Mouse (Mus musculus) E14TG2a.4 (cell line): ENCODE results near the gene Gm26992.

Experiments
- H3K27me3 ChIP-seq: 2 replicates; pipeline ENCODE4 v1.6.1; 2014; ENCODE audit warnings: low read length, control low read depth; ENCODE audit not compliant: insufficient read depth
- H3K36me3 ChIP-seq: 2 replicates; pipeline ENCODE4 v1.6.1; 2014; ENCODE audit warnings: low read length, control low read depth; ENCODE audit not compliant: insufficient read depth
- H3K4me1 ChIP-seq: replicated peaks from 2 replicates; pipeline ENCODE4 v1.6.1; 2014; ENCODE audit warnings: low read depth, low read length, control low read depth
- H3K4me3 ChIP-seq: replicated peaks from 2 replicates; pipeline ENCODE4 v1.5.1; 2014; ENCODE audit warnings: mild to moderate bottlenecking, low read length
- H3K9me3 ChIP-seq: 2 replicates; pipeline ENCODE4 v1.6.1; 2014; ENCODE audit warnings: low read length, control low read depth
- CTCF ChIP-seq: conservative IDR thresholded peaks from 2 replicates; pipeline ENCODE4 v1.5.1; 2014; ENCODE audit warnings: low read length
- NANOG ChIP-seq: IDR thresholded peaks from 2 replicates; pipeline ENCODE4 v1.6.1; 2014; ENCODE audit warnings: borderline replicate concordance, low read length, mixed read lengths
- POU5F1 ChIP-seq: IDR thresholded peaks from 2 replicates; pipeline ENCODE4 v1.6.1; 2014; ENCODE audit warnings: low read length, borderline replicate concordance

Gm26992 gene

DNA sequence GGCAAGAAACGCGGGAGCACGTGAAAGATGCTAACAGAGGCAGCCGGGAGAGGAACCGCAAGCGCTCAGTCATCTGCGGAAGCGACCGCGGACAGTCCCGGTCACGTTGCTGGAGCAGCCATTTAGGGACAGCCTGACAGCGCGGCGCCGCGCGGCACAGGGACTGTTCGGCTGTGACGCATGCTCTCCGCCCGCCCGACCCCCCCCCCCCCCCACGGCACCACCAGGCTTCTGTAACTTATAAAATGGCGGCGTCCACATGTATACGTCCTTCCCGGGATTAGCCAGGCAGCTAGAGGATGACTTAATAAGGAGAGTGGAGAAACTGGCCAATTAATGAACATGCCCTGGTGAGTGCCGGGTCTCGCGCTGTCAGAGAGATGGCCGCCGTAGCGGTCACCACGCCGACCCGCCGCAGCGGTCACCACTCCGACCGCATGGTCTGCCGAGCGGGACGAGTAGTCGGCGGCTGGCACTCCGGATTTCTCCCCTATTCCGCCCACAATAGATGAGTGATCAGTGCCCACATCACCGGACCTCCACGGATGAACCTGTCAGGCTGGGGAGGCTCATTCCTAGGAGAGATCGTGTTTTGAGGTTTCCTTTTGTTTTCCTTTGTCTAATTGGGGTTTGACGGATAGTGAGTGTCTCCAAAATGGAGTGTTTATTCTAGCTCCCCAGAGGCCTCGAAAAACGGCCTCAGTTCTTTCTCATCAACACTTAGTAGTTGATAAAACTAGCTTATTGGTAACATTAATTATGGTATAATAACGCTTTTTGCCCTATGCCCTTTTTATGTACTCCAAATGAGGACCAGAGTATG, 71.8 kb downstream of the Gm26992 start:
- TF ChIP-seq POU5F1 = no peak
- TF ChIP-seq CTCF = no peak
- TF ChIP-seq NANOG = no peak
- Histone ChIP-seq H3K27me3 (peaks cover 71% of the 10 kb centered on the region), H3K9me3 (no peaks in the 10 kb centered on the region), H3K4me3 (peak overlapping the region; percentile 68), H3K36me3 (no peaks in the 10 kb centered on the region), H3K4me1 (no peaks in the 10 kb centered on the region)

GRCm38 (mm10) chrX:103499374-103499773, 77.6 kb downstream of the Gm26992 start:
- Histone ChIP-seq H3K4me3 (no peak overlapping the region), H3K4me1 (no peaks in the 10 kb centered on the region), H3K27me3 (peaks cover 60% of the 10 kb centered on the region), H3K9me3 (no peaks in the 10 kb centered on the region), H3K36me3 (no peaks in the 10 kb centered on the region)
- TF ChIP-seq NANOG (no peak), CTCF (no peak), POU5F1 (no peak)

DNA sequence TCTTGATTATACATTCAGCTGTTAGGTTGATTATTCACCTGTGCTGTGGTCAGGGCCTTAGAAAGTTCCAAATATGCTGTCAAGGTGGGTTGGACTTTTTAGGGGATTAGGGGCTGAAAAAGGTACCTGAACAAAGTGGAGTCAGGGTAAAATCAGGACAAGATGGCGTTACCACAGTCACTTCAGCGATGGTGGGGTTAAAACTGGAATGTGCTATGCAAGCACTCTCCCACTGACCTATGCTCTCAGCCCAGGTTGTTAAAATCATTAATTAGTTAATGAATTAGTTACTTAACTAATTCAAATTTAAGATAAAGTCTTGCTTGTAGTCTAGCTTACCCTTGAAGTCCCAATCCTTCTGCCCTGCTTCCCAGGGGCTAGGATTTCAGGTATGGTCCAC, 78.3 kb downstream of the Gm26992 start:
- H3K4me1 ChIP-seq = no peaks in the 10 kb centered on the region

GRCm38 (mm10) chrX:103508218-103508617, 86.4 kb downstream of the Gm26992 start:
- Histone ChIP-seq H3K4me1 (no peaks in the 10 kb centered on the region), H3K4me3 (no peak overlapping the region), H3K9me3 (no peaks in the 10 kb centered on the region), H3K27me3 (peaks cover 45% of the 10 kb centered on the region), H3K36me3 (no peaks in the 10 kb centered on the region)
- TF ChIP-seq CTCF = no peak
- TF ChIP-seq NANOG = no peak
- TF ChIP-seq POU5F1 = no peak

More for the DNA sequence above, 78.3 kb downstream of the Gm26992 start:
- Histone ChIP-seq H3K27me3 (peaks cover 63% of the 10 kb centered on the region), H3K4me3 (no peak overlapping the region), H3K36me3 (no peaks in the 10 kb centered on the region), H3K9me3 (no peaks in the 10 kb centered on the region)
- no peak for TF ChIP-seq CTCF
- TF ChIP-seq POU5F1 = no peak
- no peak for TF ChIP-seq NANOG

DNA sequence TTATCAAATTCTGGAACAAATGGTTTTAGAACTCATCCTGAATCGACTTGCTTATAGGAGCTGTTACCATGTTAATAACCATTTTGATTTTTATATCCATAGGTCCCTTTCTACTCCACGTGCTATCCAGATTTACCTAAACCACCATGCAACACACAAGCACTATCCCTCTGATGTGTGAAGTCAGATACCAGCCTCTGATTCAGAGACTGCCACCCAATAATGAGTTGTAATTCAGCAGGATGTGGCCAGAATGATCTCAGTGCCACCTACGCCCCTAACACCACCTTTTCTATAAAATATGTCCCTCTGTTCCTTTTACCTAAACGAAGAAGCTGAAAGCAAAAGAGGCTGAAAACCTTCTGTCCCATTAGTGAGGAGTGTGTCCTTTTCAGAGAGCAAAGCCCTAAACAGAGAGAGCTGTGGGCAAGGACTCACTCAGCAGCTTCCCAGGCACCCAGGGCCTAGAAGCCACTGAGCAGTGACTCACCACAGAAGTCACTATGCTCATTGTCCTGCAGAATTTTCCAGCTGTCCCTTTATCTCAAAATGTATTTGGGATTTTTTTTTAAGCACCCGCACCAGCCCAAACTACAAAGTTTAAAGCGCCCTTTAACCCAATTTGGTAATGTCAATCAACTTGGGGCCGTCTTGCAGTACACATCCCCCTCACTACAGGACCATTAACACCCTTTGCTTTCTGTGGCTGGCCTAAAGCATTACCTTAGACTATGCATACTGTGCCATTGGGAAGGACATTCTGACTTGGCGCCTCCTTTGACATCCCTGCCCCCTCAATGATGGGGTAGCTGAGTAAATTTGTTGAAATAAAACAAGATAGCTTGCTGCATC, 87.6 kb downstream of the Gm26992 start:
- Histone ChIP-seq H3K9me3 (no peaks in the 10 kb centered on the region), H3K4me1 (no peaks in the 10 kb centered on the region), H3K27me3 (peaks cover 40% of the 10 kb centered on the region), H3K36me3 (no peaks in the 10 kb centered on the region), H3K4me3 (no peak overlapping the region)
- TF ChIP-seq NANOG (no peak), CTCF (no peak), POU5F1 (no peak)

GRCm38 (mm10) chrX:103514782-103515181, 93.0 kb downstream of the Gm26992 start:
- peaks cover 15% of the 10 kb centered on the region for H3K27me3 ChIP-seq

DNA sequence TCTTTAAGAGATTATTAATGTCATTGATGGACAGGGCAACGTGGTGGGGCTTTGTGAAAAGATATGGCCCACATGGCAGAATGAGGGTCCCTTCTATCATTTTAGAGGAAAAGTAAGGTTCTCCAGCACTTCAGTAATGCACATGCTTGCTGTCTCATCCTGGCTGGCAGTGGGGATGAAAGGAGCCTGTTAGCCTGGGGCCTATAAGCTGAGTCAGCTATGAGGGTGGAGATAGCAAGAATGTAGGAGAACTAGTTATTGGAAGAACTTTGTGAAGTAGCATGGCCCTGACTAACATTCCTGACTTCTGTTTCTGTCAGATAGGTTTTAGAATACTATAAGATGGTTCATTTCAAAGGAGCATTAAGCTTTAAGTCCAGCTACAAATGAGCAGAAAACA, 93.5 kb downstream of the Gm26992 start:
- no peaks in the 10 kb centered on the region for H3K4me1 ChIP-seq
- no peaks in the 10 kb centered on the region for H3K9me3 ChIP-seq
- H3K27me3 ChIP-seq = peaks cover 18% of the 10 kb centered on the region
- no peaks in the 10 kb centered on the region for H3K36me3 ChIP-seq
- TF ChIP-seq CTCF (no peak), NANOG (no peak), POU5F1 (no peak)
- H3K4me3 ChIP-seq = no peak overlapping the region

More at GRCm38 (mm10) chrX:103514782-103515181, 93.0 kb downstream of the Gm26992 start:
- no peaks in the 10 kb centered on the region for H3K36me3 ChIP-seq
- TF ChIP-seq POU5F1 = no peak
- no peak for TF ChIP-seq NANOG
- TF ChIP-seq CTCF = no peak
- no peak overlapping the region for H3K4me3 ChIP-seq
- H3K9me3 ChIP-seq = no peaks in the 10 kb centered on the region
- no peaks in the 10 kb centered on the region for H3K4me1 ChIP-seq

DNA sequence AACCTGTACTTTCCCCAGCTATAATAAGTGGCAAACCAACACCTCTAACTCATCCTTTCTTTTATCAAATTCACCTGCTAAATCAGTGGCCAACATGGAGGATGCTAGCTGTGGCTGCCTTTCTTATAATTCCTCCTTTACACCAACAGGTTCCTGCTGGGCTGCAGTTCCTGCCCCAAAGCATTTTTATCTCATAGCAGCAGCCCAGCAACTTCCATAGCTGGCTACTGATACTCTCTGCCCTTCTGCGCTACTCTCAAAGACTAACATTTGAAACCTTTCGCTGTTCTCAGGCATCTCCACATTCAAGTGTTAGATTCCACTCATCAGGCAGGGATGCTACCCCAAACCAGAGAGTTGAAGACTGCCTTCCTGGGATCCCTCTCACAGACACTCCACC, 97.0 kb downstream of the Gm26992 start:
- Histone ChIP-seq H3K27me3 (peaks cover 40% of the 10 kb centered on the region), H3K36me3 (no peaks in the 10 kb centered on the region), H3K9me3 (no peaks in the 10 kb centered on the region), H3K4me1 (no peaks in the 10 kb centered on the region), H3K4me3 (no peak overlapping the region)
- TF ChIP-seq NANOG (no peak), CTCF (no peak), POU5F1 (no peak)
